Mouse (Mus musculus): ENCODE data around the gene Dcps.

The Dcps gene

GRCm38 (mm10) chr9:35110051-35110450 lies 65.8 kb downstream of the Dcps start:
- no peak for DNase-seq (ENCODE audit: low read depth, low spot score)

- DNase-seq (ENCODE audit: low read depth, low spot score): no peak
These were observed 66.9 kb downstream of the Dcps start for GRCm38 (mm10) chr9:35108916-35109315.

GRCm38 (mm10) chr9:35108066-35108465 lies 67.8 kb downstream of the Dcps start:
- DNase-seq (ENCODE audit: low read depth, low spot score): no peak

GRCm38 (mm10) chr9:35107396-35107795 lies 68.5 kb downstream of the Dcps start:
- no peak for DNase-seq (ENCODE audit: low read depth, low spot score)

- DNase-seq (ENCODE audit: low read depth, low spot score): no peak
These were observed 69.7 kb downstream of the Dcps start for GRCm38 (mm10) chr9:35105884-35106880.

- no peak for DNase-seq (ENCODE audit: low read depth, low spot score)
These were observed 70.4 kb downstream of the Dcps start for GRCm38 (mm10) chr9:35105438-35105837.

- no peak for DNase-seq (ENCODE audit: low read depth, low spot score)
These were observed 71.2 kb downstream of the Dcps start for GRCm38 (mm10) chr9:35104711-35105110.

- no peak for DNase-seq (ENCODE audit: low read depth, low spot score)
These were observed 77.1 kb downstream of the Dcps start for GRCm38 (mm10) chr9:35098762-35099161.

- DNase-seq (ENCODE audit: low read depth, low spot score): no peak
These were observed 78.0 kb downstream of the Dcps start for GRCm38 (mm10) chr9:35097901-35098300.

GRCm38 (mm10) chr9:35095726-35096125 lies 80.1 kb downstream of the Dcps start:
- no peak for DNase-seq (ENCODE audit: low read depth, low spot score)

- no peak for DNase-seq (ENCODE audit: low read depth, low spot score)
These were observed 82.5 kb downstream of the Dcps start for GRCm38 (mm10) chr9:35093350-35093749.

- no peak for DNase-seq (ENCODE audit: low read depth, low spot score)
These were observed 83.0 kb downstream of the Dcps start for GRCm38 (mm10) chr9:35092904-35093303.
